Mouse (Mus musculus) bone marrow macrophage, adult 2 months (primary cell): ENCODE measurements around the gene Nck1.

Experiments used
- CTCF ChIP-seq: IDR thresholded peaks from 2 replicates; pipeline ENCODE4 v1.5.1; 2012; ENCODE audit warnings: low read depth, mild to moderate bottlenecking, low read length, moderate library complexity
- POLR2A ChIP-seq: IDR thresholded peaks from 2 replicates; pipeline ENCODE4 v1.6.1; 2012; ENCODE audit warnings: mild to moderate bottlenecking, low read depth, low read length, borderline replicate concordance

DNA sequence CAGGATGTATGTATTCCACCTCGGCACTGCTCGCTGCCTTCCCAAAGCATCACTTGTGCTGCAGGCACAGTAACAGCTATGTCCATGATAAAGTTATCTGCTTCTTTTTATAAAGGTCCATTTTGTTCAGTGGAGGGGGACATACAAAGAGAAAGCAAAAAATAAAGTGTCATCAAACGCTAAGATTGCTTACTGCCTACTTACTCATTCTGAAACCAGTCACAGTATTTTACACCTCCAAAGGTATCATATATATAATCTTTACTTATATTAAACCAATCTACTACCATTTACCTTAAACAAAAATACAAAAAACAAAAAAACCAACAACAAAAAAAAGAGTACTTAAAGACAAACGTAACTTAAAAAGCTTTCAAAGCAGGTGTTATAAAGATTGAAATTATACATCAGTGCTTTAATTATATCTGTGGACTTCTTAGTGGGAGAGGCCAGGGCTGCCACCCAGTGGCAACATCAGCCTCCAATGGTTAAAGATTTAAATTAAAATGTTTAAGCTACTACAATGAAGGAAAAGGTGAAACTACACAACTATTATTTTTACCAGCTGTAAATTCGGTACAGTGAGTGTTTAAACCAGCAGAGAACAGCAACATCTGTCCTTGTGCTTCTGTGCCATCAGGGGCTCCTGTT lies 52.2 kb downstream of the Nck1 start:
- TF ChIP-seq CTCF (no peak), POLR2A (no peak)
